Mouse (Mus musculus) CD4-positive naive resting alpha-beta T cell, adult 57 days (primary cell): ENCODE results near the gene Prrxl1. TPM values are rescaled to one million over a fixed set of nuclear protein-coding genes. Genes with fewer than 3 reads are reported as not detected.

ENCODE experiments used
- total RNA-seq: library from RNA; stranded (reverse); gene quantifications from one replicate; pipeline ENCODE4 v1.2.4, GENCODE M21; 2023

Prrxl1 gene
- not detected for total RNA-seq

DNA sequence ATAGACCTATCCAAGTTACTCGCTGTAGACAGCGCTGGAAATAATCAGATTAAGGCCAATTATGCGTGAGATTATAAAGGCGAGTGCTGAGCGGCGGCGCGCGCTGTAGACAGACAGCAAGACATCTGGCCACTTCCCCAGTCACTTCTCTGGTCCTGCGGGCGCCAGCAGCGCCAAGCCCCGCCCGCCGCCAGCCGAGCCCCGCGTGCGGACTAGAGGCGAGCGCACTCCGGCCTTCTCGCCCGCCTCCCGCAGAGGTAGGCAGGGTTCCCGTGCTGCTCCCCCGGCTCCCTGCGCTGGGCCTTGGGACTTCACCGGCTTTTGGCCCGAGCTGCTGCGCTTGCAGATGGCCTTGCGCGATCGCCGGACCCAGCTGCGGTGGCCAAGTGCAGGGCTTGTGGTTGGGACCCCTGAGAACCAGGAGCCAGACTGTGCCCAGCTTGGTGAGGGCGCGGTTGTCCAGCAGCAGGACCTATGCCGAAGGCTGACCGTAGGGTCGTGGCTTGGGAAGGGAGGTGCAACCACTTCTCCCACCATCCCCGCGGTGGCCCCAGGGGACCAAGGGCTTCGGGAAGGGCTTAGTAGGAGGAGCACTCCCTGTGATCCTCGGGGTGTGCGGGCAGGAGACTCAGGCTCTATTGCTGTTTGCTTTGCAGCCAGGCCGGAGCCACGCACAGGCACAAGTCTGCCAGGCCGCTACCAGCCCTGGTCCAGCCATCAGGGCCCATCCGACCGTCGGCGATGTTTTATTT, at the start of gene Prrxl1:
Prrxl1 (plus strand) TSS at position 118 of the 752 bp plus-strand sequence.

DNA sequence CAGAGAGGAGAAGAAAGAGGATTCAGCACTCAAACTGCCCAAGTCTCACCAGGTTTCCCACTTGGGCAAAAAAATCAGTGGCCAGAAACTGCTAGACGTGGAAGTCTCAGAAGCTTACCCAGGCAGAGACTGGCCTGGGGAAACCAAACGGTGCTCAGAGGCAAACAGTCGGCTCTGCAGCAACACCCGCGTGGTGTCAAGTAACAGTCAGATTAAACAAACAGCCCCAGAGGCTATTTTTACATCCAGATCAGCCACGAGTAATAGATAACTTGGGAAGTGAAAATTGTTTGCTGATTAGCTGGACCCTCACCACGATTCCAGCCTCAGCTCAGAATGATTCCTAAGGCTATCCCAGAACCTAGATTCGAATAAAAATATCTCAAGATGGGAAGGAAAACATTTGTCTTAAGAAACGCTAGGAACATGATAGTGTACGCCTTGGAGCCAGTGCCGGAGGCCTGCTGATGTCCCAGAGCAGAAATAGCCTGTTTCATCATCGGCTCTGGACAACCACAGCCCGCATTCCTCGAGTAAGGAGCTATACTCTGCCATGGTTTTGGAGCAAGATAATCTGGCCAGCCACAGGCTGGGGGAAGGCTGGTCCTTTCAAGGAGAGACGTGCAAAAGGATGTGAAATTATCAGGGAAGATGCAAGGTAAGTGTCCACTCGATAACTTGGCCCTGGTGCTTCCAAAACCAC, 86.1 kb downstream of the Prrxl1 start, which contains the start of gene 3425401B19Rik:
3425401B19Rik (minus strand) TSS at position 170 of the 703 bp plus-strand sequence.

Other genes starting within 250 kb of the Prrxl1 start
- not detected for gene 1700024G13Rik, start 211.0 kb upstream of the Prrxl1 start, total RNA-seq
- gene Slc18a3, start 134.6 kb upstream of the Prrxl1 start, total RNA-seq: not detected
- not detected for gene Chat, start 133.4 kb upstream of the Prrxl1 start, total RNA-seq
- gene Ercc6, start 85.9 kb upstream of the Prrxl1 start, total RNA-seq: 57.5 TPM
- not detected for gene 3425401B19Rik, start 85.9 kb downstream of the Prrxl1 start, total RNA-seq
- 0.53 TPM for gene Tmem273, start 186.6 kb downstream of the Prrxl1 start, total RNA-seq
- not detected for gene Fam170b, start 234.6 kb downstream of the Prrxl1 start, total RNA-seq